Mouse (Mus musculus): ENCODE data around the gene Anapc1. TPM values are rescaled to one million over a fixed set of nuclear protein-coding genes. Genes with fewer than 3 reads are reported as not detected.

Anapc1 gene
- total RNA-seq, 2 experiments from 2014 or later, result 38.0 to 54.1 TPM

- DNase-seq, result no peak
These were observed 120.7 kb downstream of the Anapc1 start for GRCm38 (mm10) chr2:128566304-128567147.

GRCm38 (mm10) chr2:128565904-128566303 lies 121.3 kb downstream of the Anapc1 start:
- no peak for DNase-seq

- no peak for DNase-seq
These were observed 123.0 kb downstream of the Anapc1 start for GRCm38 (mm10) chr2:128564195-128564594.

Other genes with a start within 250 kb of the Anapc1 start
- not detected for gene Spdye4c, start 96.2 kb downstream of the Anapc1 start, total RNA-seq (2021)
- gene Mertk, start 11.6 kb upstream of the Anapc1 start, total RNA-seq (2021), result 1 to 10 TPM; 4.5 TPM
- 10 to 100 TPM; 16.2 to 19.3 TPM for gene Tmem87b, start 130.7 kb upstream of the Anapc1 start, total RNA-seq (2021)
- 10 to 100 TPM; 12.1 to 12.8 TPM for gene Fbln7, start 175.6 kb upstream of the Anapc1 start, total RNA-seq (2021)